Mouse (Mus musculus): Measurements from ENCODE around the gene Hace1. TPM values are rescaled to one million over a fixed set of nuclear protein-coding genes. Genes with fewer than 3 reads are reported as not detected.

Hace1 gene
- total RNA-seq, 2 experiments from 2014 or later: 23.2 to 24.7 TPM

- DNase-seq (ENCODE audit: low spot score in 2 of 2): no peak
These were observed 117.9 kb downstream of the Hace1 start for GRCm38 (mm10) chr10:45695522-45695921.

DNA sequence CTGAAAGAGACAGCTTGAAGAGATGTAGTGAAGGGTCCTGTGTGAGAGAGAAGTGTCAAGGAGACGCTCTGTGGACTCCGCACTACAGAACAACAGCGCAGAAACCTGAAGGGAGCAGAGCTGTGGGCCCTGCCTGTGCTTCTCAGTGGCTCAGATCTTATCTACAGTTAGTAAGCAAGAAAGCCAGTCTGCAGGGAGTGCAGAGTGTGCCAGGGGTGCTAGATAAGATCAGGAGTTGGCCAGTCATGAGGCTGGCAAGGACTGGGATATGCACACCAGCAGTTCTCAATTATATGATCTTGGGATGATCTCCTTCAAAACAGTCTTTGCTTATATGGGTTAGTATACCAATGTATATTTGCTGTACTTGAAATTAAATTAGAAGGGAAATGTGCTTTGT, 121.3 kb downstream of the Hace1 start:
- no peak for DNase-seq (ENCODE audit: low spot score in 2 of 2)

- DNase-seq (ENCODE audit: low spot score in 2 of 2): no peak
These were observed 129.2 kb downstream of the Hace1 start for GRCm38 (mm10) chr10:45706849-45707248.

DNA sequence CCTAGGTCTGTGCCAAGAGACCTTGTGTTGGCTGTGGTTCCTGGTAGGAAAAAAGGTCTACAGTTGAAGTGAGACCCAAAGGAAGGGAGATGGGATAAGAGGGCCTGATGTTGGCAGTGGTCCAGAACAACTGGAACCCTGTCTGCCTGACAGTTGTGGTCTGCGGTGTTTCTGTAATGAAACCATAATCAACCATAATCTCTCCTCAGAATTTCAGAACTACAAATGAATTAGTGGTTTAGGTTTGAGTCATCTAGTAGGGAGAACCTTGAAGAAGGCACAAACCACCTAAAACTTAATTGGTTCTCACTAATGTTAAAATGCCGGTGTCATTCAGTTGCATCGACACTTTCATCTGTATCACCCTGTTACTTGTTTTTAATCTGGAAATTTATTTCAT, 133.2 kb downstream of the Hace1 start:
- DNase-seq (ENCODE audit: low spot score in 2 of 2): no peak

GRCm38 (mm10) chr10:45711348-45711747, 133.7 kb downstream of the Hace1 start:
- DNase-seq (ENCODE audit: low spot score in 2 of 2): no peak

Small RNAs within 50 kb of the gene (microRNA-seq; reads per million reads assigned to microRNA genes)
- 0 reads per million in 2 experiments for gene Gm27731

Other genes starting within 250 kb of the Hace1 start
- gene Bves, start 242.1 kb upstream of the Hace1 start, total RNA-seq (2021): 1 to 10 TPM; 4.6 to 5.2 TPM
- 1 to 10 TPM; 1.3 to 1.7 TPM for gene Lin28b, start 91.4 kb upstream of the Hace1 start, total RNA-seq (2021)